9 mouse cellular contexts compared by ENCODE assay signal in the genomic region with DNA sequence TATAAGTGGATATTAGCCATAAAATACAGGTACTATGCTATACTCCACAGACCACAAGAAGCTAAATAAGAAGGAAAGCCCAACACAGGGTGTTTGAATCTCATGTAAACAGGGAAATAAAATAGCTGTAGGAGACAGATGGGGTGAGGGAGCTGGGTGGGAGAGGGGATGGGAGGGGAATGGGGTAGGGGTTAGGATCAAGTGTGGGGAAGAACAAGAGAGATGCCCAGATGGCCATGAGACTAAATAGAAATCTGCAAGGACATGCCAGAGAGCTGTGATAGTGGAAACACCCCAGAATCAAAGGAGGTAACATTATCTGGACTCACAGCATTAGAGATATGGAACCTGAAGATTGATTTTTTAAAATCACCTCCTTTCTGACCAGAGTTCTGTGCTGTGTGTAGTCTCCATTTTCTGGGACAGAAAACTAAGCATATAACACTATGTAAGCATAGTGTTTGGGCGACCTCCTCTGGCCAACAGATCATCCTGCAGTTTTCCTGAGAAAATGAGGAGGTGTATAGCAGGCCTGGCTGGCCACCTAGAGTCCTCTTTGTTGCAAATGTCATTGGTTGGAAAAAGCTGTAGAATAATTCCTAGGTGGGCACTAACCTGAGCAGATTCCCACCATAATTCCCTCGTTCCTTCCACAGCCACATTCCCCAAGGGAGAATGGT. TPM values are rescaled to one million over a fixed set of nuclear protein-coding genes. Genes with fewer than 3 reads are reported as not detected.
DNase-seq lines count a peak whose midpoint lies in the region; ATAC-seq and TF ChIP-seq lines count a peak whose summit lies in the region.
"Had no signal": no experiment of that assay in that cellular context is flagged by ENCODE, and none has a peak within 500 bp of the region (broad histone marks: within the 10 kb centered on the region; RNA-seq: fewer than 3 reads in every experiment).

No protein-coding gene starts in this region.

- TF ChIP-seq CTCF in bone marrow, adult 2 months (IDR thresholded peaks at IDR 0.05; ENCODE audit: control insufficient read depth, insufficient read depth, low read length): peak; percentile 45; the same call in 1 of the 2 replicates

- H3K27ac ChIP-seq in heart, embryonic 10.5 days: no peak overlapping the region
- H3K27ac ChIP-seq in bone marrow, adult 2 months (ENCODE audit: control insufficient read depth, insufficient read depth, low read depth, low read length, poor library complexity): no peak overlapping the region
- no peak overlapping the region for H3K27ac ChIP-seq in hindbrain, embryonic 11.5 days (ENCODE audit: low read depth, low read length)
- H3K27ac ChIP-seq: liver, embryonic 15.5 days had no signal

- H3K9ac ChIP-seq in hindbrain, embryonic 11.5 days (ENCODE audit: low read depth, low read length): no peak overlapping the region
- H3K9ac ChIP-seq: liver, embryonic 15.5 days had no signal

- H3K4me3 ChIP-seq in heart, embryonic 10.5 days: no peak overlapping the region
- no peak overlapping the region for H3K4me3 ChIP-seq in bone marrow, adult 2 months (replicated peaks; ENCODE audit: control insufficient read depth, low read depth, low read length)
- H3K4me3 ChIP-seq in hindbrain, embryonic 11.5 days (ENCODE audit: low read depth, low read length): no peak overlapping the region
- H3K4me3 ChIP-seq: liver, embryonic 15.5 days had no signal

- H3K36me3 ChIP-seq in heart, embryonic 10.5 days: no peaks in the 10 kb centered on the region
- H3K36me3 ChIP-seq in hindbrain, embryonic 11.5 days (ENCODE audit: control insufficient read depth, insufficient read depth, low read length): no peaks in the 10 kb centered on the region
- H3K36me3 ChIP-seq: liver, embryonic 15.5 days had no signal

- peak; percentile 38 to 67 for DNase-seq in heart, adult 18-20 months
- no peak for DNase-seq in heart, embryonic 10.5 days (ENCODE audit: low spot score)
- DNase-seq in hindbrain, embryonic 11.5 days (ENCODE audit: low spot score): peak; percentile 63
- peak; percentile 4 for DNase-seq in layer of hippocampus, adult 9-11 months
- DNase-seq in lung, postnatal 25 days (ENCODE audit: low spot score): peak; percentile 17
- DNase-seq in right cerebral cortex, postnatal 14 days: peak; percentile 53

- 10% methylated on average over 2 of the region's 2 CpGs for WGBS in heart, embryonic 10.5 days
- 12% methylated on average over 2 of the region's 2 CpGs for WGBS in bone marrow, adult 2 months
- 15% methylated on average over 2 of the region's 2 CpGs for WGBS in hindbrain, embryonic 11.5 days

- no peak for TF ChIP-seq POLR2A in bone marrow, adult 2 months (IDR thresholded peaks at IDR 0.05; ENCODE audit: borderline replicate concordance, control insufficient read depth, low read depth, low read length)

- 0 out of 2 replicates have a peak, but pooled peaks have one; percentile 56 for ATAC-seq in erythroid progenitor cell, adult 5-6 weeks (replicated peaks; ENCODE audit: low FRiP score, poor library complexity, severe bottlenecking)
- peak; percentile 79; the same call in 1 of the 2 replicates for ATAC-seq in hindbrain, embryonic 11.5 days (ENCODE audit: low FRiP score)

- H3K27me3 ChIP-seq in heart, embryonic 10.5 days (ENCODE audit: insufficient read depth, poor library complexity, severe bottlenecking): no peaks in the 10 kb centered on the region
- H3K27me3 ChIP-seq in hindbrain, embryonic 11.5 days (ENCODE audit: control insufficient read depth, insufficient read depth, low read length): no peaks in the 10 kb centered on the region
- H3K27me3 ChIP-seq: liver, embryonic 15.5 days had no signal

- no peaks in the 10 kb centered on the region for H3K9me3 ChIP-seq in heart, embryonic 10.5 days
- H3K9me3 ChIP-seq in hindbrain, embryonic 11.5 days (ENCODE audit: control insufficient read depth, low read length): no peaks in the 10 kb centered on the region
- H3K9me3 ChIP-seq: liver, embryonic 15.5 days had no signal

- no peaks in the 10 kb centered on the region for H3K4me1 ChIP-seq in heart, embryonic 10.5 days
- H3K4me1 ChIP-seq in bone marrow, adult 2 months (ENCODE audit: control insufficient read depth, insufficient read depth, low read length): no peaks in the 10 kb centered on the region
- no peaks in the 10 kb centered on the region for H3K4me1 ChIP-seq in hindbrain, embryonic 11.5 days (replicated peaks; ENCODE audit: control insufficient read depth, insufficient read depth, low read length)
- H3K4me1 ChIP-seq: liver, embryonic 15.5 days had no signal

- no peak overlapping the region for H3K4me2 ChIP-seq in hindbrain, embryonic 11.5 days (replicated peaks; ENCODE audit: low read depth, low read length)
- H3K4me2 ChIP-seq: liver, embryonic 15.5 days had no signal

RNA-seq across cellular contexts. Expression of gene A430033K04Rik, which starts 34.0 kb away (rescaled TPM):
- 1 to 10 TPM; 3.5 to 3.8 TPM for total RNA-seq in heart, adult 18-20 months (2021)
- polyA plus RNA-seq in heart, embryonic 10.5 days (2016; fragmentation: Nextera tagmentation; extraction: Ambion mirVana): 6.6 and 7.0 TPM in 2 replicates
- polyA plus RNA-seq in bone marrow, adult 2 months (2011; ENCODE audit: insufficient read depth, insufficient read length, low replicate concordance, missing spikeins): 2.2 and 2.6 TPM in 2 replicates
- total RNA-seq in erythroid progenitor cell, adult 5-6 weeks (2015; ENCODE audit: low replicate concordance): 1.8 and 6.7 TPM in 2 replicates
- total RNA-seq in erythroid progenitor cell, adult 5-6 weeks (2017; ENCODE audit: low replicate concordance): 3.9 and 7.9 TPM in 2 replicates
- polyA plus RNA-seq in hindbrain, embryonic 11.5 days (2014; fragmentation: Nextera tagmentation; extraction: Ambion mirVana): 12.4 and 12.5 TPM in 2 replicates

RNA-seq across cellular contexts. Expression of gene Zfp68, which starts 37.1 kb away (rescaled TPM):
- 10 to 100 TPM; 18.0 to 20.3 TPM for total RNA-seq in heart, adult 18-20 months (2021)
- 38.2 and 40.9 TPM in 2 replicates for polyA plus RNA-seq in heart, embryonic 10.5 days (2016; fragmentation: Nextera tagmentation; extraction: Ambion mirVana)
- polyA plus RNA-seq in bone marrow, adult 2 months (2011; ENCODE audit: insufficient read depth, insufficient read length, low replicate concordance, missing spikeins): 14.7 and 33.9 TPM in 2 replicates
- 24.7 and 25.9 TPM in 2 replicates for total RNA-seq in erythroid progenitor cell, adult 5-6 weeks (2015; ENCODE audit: low replicate concordance)
- total RNA-seq in erythroid progenitor cell, adult 5-6 weeks (2017; ENCODE audit: low replicate concordance): 17.6 and 19.3 TPM in 2 replicates
- 83.5 and 85.2 TPM in 2 replicates for polyA plus RNA-seq in hindbrain, embryonic 11.5 days (2014; fragmentation: Nextera tagmentation; extraction: Ambion mirVana)
